Mouse (Mus musculus): ENCODE data around the gene Vnn1.

Vnn1 gene

DNA sequence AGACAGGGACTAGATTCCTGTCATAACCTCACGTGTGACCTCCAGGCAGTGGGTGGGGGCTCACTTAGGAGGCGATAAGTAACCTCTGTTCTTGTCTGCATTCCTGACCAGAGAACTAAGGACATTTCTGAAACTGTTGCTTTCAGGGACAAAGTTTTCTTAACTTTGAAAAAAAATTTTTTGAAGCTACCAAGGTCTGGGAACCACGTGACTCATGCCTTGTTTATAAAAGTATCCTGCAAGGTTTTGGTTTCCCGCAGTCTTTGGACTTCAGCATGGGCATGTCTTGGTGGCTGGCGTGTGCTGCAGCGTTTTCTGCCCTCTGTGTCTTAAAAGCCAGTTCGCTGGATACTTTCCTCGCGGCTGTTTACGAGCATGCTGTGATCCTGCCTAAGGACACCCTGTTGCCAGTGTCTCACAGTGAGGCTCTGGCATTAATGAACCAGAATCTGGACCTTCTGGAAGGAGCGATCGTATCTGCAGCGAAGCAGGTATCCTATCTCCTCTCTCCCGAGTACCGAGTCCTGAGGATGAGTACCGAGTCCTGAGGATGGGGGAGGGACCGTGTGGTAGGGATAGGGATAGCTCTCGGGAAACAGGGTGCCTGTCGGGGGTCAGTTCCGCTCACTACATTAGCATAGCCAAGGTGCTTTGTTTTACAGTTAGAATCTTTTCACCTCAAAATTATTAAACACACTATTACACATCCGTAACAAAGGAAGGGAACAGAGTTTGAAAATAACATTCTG, at the start of gene Vnn1:
TSS of gene Vnn1 (plus strand) at position 88 of the 749 bp plus-strand sequence.
- DNase-seq = no peak

DNA sequence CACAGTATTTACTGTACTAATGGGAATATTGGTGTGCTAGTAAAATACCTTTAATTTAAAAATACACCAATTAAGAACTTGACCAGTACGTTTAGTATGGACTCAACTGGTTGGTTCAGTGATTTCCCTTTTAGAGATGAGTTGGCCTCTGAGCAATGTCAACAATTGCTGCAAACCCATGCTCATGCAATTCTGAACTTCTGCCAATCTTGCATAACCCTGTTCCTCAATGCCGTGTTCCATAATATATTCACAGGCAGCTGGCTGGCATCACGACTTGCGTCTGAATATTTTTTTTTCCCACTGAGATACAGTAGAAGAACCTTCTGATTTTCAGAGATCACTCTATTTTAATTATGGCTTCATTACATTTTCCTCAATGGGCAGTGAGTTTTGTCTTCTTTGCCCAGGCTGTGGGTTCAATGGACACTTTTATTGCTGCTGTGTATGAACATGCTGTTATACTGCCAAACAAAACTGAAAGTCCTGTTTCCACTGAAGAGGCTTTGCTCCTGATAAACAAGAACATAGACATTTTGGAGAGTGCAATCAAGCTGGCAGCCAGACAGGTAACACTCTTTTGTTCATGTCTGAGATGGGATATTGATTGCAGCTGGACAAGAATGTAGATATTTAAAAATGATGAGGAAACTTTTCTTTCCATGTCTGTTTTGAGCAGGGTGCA, 43.1 kb upstream of the Vnn1 start, which contains the start of gene Vnn3:
TSS of gene Vnn3 (plus strand) at position 235 of the 685 bp plus-strand sequence.
- DNase-seq = no peak

DNA sequence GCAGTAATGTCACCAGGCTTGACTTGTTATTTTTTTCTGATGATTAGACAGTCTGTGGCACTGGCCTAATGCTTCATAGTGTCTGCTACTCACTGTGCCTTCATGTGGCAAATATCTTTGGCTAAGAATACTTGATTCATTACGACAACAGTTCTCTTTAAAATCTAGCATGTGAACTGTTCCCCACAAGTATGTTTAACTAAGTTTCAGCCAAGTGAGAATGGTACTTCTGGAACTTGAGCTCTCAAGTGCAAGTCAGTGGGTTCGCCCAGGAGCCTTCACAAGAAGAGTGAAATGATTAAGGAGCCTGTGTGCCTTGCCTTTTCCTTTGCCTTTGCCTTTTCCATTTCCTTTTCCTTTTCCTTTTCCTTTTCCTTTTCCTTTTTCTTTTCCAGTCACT, 42.4 kb upstream of the Vnn1 start:
- no peak for DNase-seq

DNA sequence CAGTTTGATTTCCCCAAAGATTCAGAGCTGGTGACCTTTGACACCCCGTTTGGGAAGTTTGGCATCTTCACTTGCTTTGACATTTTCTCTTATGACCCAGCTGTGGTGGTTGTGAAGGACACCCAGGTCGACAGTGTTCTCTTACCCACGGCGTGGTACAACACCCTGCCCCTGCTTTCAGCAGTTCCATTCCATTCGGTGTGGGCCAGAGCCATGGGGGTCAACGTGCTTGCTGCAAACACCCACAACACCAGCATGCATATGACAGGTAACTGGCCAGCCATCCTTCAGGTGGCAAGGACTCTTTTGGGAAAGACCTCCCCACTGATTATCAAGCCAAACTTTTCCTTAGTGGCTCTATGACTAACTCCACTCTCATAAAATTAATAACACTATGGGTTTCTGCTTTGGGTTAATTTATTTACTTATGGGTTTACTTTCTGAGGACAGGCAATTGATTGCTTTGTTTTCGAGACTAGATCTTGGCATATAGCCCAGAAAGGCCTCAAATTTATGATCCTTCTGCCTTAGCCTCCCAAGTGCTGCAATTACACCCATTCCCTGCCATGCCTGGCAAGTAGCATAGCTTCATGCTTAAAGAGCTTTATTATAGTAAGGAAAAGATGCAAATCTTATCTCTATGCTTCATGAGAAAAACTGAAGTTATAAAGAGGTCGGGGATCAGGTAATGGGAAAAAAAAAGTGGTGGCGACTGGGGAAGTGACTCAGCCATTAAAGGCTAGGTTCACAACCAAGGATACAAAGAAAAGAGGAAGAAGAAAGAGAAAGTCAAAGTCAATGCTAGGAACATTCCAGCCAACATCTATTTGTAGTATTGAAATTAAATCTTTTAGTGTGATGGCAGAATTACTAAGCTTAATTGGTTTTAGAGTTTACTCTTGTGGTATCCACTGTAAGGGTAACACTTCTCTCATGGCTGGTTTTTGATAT, 29.9 kb upstream of the Vnn1 start:
- no peak for DNase-seq

DNA sequence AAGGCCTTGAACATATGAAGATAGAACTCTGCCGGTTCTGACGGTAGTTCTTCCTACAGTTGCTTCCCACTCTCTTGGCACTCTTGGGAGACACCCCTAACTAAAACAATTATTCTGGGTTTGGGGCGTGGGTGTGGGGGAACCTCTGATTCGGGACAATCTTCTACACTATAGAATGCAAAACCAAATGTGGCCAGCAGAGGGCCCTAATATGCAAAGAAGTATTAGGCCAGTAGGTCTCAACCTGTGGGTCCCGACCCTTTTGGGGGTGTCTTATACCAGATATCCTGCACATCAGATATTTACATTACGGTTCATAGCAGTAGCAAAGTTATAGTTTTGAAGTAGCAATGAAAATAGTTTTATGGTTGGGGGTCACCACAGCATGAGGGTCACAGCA, 13.8 kb upstream of the Vnn1 start:
- no peak for DNase-seq

DNA sequence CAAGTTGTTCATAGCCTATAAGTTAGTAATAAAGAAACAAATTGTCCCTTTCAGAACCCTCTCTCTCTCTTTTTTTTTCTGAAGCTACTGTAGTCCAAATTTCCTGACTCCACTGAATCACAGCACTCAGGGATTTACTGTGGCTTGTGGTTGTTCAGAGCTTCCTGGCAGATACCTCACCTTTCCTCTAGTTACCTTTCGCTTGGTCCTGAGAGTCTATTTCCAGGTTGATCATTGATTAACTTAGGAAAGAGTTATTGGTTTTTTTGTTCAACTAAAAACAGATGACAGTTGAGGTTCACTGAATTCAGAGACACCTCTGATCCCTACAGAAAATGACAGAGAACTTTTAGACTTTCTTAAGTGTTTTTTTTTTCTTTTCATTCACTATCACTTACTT, 9.6 kb upstream of the Vnn1 start:
- no peak for DNase-seq

DNA sequence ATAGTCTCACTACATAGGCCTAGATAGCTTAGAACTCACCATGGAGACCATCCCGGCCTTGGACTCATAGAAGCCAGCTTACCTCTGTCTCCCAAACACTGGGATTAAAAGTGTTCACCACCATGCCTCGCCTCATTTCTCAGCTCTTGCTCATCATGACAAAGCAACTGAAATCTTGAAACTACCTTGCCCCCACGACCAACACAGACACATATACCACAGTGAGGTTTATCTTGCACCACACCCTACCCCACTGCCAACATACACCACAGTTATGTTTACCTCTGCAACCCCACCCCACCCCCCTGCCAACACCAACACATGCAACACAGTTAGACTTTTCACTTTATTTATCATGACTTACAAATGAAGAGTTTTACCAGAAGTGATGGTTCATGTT, 8.4 kb upstream of the Vnn1 start:
- no peak for DNase-seq

DNA sequence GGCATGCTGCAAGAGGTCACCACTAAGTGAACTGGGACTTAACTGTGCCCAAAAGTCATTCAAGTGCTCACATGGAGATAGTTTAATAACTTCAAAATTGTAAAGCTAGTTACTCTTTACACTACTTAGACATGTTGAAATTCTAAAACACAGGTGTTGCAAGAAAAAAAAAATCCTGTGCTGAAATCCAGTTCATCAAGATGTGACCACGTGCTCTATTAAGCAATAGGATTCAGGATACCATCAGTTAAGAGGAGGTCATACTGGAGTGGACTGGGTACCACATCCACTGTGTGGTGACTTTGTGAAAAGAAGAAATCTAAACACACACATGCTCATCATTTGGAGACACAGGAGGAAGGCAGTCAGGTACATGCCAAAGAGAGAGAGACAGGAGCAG, 1.5 kb upstream of the Vnn1 start:
- DNase-seq = no peak

DNA sequence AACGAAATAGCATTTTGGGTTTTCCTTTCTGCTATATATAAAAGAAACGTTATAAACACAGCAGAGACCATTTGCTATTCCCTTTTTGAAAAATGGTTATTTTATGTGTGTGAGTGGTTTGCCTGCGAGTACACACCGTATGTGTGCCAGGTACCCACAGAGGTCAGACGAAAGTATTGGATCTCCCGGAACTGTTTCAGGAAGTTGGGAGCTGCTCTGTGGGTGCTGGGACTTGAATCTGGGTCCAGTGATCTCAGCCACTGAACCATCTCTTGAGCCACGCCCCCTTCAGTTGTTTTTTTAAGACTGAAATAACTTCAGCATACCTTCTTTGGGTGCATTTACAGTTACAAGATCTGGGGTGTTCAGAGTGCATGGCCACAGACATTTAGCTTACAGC, 888 bp downstream of the Vnn1 start:
- no peak for DNase-seq

DNA sequence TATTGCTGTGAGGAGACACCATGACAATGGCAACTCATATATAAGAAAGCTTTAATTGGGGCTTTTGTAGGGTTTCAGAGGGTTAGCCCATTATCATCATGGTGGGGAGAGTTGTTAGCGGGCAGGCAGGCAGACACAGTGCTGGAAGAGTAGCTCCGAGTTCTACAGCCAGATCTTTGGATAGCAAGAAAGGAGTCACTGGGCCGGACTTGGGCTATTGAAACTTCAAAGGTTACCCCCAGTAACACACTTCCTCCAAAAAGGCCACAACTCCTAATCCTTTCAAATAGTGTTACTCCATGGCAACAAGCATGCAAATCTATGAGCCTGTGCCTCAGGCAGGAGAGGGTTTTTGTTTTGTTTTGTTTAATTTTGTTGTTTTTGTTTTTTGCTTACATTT, 6.6 kb downstream of the Vnn1 start:
- no peak for DNase-seq

DNA sequence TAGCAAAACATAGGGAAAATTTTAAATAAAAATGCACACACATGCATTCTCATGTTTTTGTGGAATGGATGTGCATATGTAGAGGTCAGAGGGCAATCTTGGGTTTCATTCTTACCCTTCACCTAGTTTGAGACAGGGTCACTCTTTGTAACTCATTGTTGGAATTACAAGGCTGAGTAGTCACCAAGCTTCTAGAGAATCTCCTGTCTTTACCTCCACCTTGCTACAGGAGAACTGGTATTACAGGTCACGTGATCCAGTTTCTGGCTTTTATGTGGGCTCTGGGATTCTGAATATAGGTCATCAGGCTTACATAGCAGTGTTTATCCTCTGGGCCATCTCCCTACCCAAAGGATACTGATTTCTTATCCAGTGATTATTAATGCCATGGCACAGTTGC, 11.2 kb downstream of the Vnn1 start:
- DNase-seq = no peak

DNA sequence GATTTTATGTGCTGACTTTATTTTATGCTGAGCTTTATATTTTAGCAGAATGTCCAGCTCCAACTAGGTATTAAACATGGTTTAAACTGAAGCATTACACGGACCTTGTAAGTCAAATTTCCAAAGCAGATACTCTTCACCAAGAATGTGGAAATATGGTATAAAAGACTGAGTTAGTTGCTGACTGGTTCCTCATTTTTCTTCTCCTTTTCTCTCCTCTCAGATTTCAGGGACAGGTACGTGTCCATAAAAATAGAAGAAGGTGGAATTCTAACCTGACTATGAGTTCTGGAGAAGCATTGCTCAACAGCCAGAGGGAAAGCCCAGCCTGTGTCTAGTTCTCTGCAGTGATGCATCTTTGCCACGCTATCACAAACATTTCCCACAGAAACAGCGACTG, 25.6 kb downstream of the Vnn1 start, which contains the start of gene Taar1:
TSS of gene Taar1 (plus strand) at position 301 of the 400 bp plus-strand sequence.
- no peak for DNase-seq

DNA sequence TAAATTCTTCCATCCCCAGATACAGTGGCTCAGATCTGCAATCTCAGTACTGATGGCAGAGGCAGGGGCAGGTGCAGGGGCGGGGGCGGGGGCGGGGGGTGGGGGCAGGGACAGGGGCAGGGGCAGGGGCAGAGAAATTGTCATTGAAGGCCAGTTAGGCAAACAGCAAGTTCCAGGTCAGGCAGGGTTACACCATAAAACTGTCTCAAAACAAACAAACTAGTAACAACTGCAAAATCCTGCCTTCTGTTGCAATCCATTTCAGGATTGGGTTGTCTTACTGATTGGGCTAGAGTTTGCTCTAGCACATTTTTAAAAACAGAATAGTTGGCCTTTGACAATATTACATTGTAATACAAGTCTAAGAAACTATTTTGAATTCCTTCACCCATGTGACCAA, 28.0 kb downstream of the Vnn1 start:
- no peak for DNase-seq

DNA sequence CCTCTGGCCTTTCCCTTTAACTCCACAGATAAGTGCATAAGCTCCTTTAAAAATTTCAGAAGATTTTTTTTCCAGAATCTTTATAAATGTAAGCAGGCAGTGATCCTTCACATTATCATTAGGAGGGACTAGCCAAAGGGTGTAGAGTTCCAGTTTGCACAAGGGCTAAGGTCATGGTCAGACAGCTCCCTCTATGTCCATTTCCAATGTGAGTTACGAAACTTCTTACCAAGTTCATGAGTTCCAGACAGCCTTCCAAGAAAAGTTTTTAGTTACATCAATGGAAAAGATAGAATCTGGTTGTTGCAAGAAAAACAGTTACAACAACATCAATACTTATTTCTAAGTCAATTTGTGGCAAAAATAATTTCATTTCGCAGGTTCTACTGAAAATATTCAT, 29.5 kb downstream of the Vnn1 start:
- DNase-seq = no peak

DNA sequence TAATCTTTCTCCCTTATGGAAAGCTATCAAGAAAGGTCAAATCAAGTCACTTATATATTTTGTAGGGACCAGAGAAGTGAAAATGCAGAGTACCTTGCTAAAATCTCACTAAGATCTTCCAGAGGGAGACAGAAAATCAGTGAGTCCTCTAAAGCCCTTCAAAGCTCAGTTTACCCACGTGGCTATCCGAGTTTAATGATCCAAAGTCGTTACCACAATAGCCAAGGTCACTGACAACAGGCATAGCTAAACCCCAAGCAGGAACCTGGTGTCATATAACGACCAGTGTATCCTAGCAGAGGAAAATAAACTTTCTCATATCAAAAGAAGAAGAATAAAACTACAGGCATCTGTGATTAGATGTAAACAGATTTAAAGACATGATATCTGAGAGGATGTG, 43.1 kb downstream of the Vnn1 start:
- DNase-seq = no peak

DNA sequence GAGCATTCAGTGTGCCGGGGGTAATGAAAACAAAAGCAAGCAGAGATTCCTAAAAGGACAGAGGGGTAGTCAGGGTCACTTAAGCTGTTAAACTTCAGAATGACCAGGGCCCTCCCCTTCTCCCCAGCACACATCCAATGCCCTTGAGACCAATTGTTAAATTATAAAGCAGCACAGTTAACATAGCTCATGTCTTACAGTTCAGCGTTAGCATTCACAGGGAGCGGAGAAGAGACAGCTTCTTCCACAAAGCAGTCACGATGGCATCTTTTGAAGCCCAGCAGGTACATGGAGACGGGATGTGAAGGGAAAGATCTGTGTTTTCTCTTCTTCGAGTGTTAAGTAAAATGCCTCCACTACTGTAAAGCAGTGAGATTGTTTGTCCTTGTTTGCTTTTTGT, 43.8 kb downstream of the Vnn1 start, which contains the start of gene Taar2:
TSS of gene Taar2 (plus strand) at position 261 of the 400 bp plus-strand sequence.
- DNase-seq = no peak

DNA sequence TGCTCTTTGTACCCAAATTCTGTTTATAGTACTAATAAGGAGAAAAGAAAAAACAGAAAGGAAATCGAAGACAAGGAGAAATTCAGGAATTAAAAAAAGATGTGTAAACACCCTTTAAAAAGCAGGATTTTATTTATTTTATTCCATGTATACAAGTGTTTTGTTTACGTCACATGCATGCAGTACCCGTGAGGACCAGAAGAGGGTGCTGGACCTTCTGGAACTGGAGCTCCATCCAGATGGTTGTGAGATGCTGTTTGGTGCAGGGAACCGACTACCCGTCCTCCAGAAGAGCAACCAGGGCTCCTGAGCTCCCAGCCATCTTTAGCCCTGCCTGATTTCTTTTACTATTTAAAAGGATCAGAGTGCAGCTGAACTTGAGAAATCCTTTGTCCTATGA, 48.0 kb downstream of the Vnn1 start:
- DNase-seq = no peak

DNA sequence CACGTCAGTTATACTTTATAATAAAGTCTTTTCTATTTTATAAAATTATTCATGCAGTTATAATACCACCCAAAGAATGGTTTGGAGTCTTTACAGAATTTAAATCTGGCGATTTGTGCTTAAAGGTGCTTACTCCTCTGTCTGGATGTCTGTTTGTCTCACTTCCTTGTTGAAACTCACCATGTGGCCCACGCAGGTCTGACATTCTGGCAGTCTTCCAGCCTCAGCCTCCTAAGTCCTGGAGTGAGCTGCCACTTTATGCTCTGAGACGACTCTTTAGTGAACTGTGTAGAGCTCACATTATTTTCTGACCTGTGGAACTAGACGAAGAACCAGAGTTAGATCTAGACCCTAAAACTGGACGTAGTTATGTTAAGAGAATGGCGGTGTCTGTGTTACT, 53.5 kb downstream of the Vnn1 start:
- no peak for DNase-seq

DNA sequence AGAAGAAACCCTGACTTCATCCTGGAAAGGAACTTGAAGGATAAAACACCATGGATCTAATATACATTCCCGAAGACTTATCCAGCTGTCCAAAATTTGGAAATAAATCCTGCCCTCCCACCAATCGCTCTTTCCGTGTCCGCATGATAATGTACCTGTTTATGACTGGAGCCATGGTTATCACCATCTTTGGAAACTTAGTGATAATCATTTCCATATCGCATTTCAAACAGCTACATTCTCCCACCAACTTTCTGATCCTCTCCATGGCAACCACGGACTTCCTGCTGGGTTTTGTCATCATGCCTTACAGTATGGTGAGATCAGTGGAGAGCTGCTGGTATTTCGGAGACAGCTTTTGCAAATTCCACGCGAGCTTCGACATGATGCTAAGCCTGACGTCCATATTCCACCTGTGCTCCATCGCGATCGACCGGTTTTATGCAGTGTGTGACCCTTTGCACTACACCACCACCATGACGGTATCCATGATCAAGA, 55.1 kb downstream of the Vnn1 start, which contains the start of gene Taar3:
TSS of gene Taar3 (plus strand) at position 51 of the 498 bp plus-strand sequence.
- no peak for DNase-seq

DNA sequence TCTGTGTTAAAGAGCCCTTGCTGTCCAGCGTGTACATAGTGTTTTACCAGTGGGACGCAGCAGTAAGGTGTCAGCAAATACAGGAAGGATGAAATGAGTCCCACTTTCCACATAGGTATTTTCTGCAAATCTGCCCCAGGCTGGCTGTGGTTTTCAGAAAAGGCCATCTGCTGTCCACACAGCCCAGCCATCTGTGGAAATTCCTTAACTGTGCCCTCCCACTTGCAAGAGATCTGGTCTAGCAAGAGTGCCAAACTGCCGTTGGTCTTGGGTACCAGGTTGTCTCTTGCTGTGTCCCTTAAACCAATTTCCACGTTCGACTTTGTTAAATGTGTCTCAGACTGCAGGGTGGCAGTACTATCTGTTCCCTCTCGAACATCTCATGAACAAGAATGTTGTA, 57.2 kb downstream of the Vnn1 start:
- no peak for DNase-seq

Measured in right cerebral cortex, postnatal 14 days (tissue).